Mouse (Mus musculus) C2C12 (cell line): ENCODE results near the gene Dmgdh. TPM values are rescaled to one million over a fixed set of nuclear protein-coding genes. Genes with fewer than 3 reads are reported as not detected.
A peak's percentile ranks its signal among the peaks of the same experiment; 100 is the strongest.

Experiments used
- H3K27me3 ChIP-seq: one replicate; pipeline ENCODE4 v1.6.1; 2011; ENCODE audit not compliant: control insufficient read depth, insufficient read depth, insufficient read length
- H3K36me3 ChIP-seq: one replicate; pipeline ENCODE4 v1.6.1; 2011; ENCODE audit not compliant: control insufficient read depth, insufficient read depth
- H3K4me3 ChIP-seq: one replicate; pipeline ENCODE4 v1.5.1; 2011; ENCODE audit warnings: mild to moderate bottlenecking, control low read depth; ENCODE audit not compliant: poor library complexity, insufficient read depth, severe bottlenecking
- H3K79me2 ChIP-seq: one replicate; pipeline ENCODE4 v1.6.1; 2011; ENCODE audit not compliant: control insufficient read depth, insufficient read depth
- H3K79me3 ChIP-seq: one replicate; pipeline ENCODE4 v1.6.1; 2011; ENCODE audit warnings: low read depth, control low read depth
- H3ac ChIP-seq: one replicate; pipeline ENCODE3; 2011; ENCODE audit warnings: low read depth; ENCODE audit not compliant: control insufficient read depth, insufficient read length
- CEBPB ChIP-seq: IDR thresholded peaks from one replicate; pipeline ENCODE4 v1.6.1; 2011; ENCODE audit warnings: low read depth, mild to moderate bottlenecking, control low read depth, moderate library complexity
- CTCF ChIP-seq: IDR thresholded peaks from one replicate; pipeline ENCODE4 v1.5.1; 2011; ENCODE audit not compliant: control insufficient read depth, insufficient read depth, insufficient read length
- FOSL1 ChIP-seq: IDR thresholded peaks from one replicate; pipeline ENCODE4 v1.8.0; 2011; ENCODE audit warnings: mild to moderate bottlenecking, low read length; ENCODE audit not compliant: poor library complexity, insufficient read depth, severe bottlenecking
- MAX ChIP-seq: IDR thresholded peaks from one replicate; pipeline ENCODE4 v1.6.1; 2011; ENCODE audit warnings: mild to moderate bottlenecking, control low read depth
- MYOD1 ChIP-seq: IDR thresholded peaks from one replicate; pipeline ENCODE4 v1.6.1; 2011; ENCODE audit warnings: low read depth; ENCODE audit not compliant: control insufficient read depth, insufficient read length
- MYOG ChIP-seq: IDR thresholded peaks from one replicate; pipeline ENCODE4 v1.6.1; 2011; ENCODE audit not compliant: control insufficient read depth, insufficient read length; ENCODE audit errors: extremely low read depth
- USF1 ChIP-seq: IDR thresholded peaks from one replicate; pipeline ENCODE4 v1.6.1; 2011; ENCODE audit warnings: low read depth, mild to moderate bottlenecking, control low read depth, moderate library complexity
- polyA plus RNA-seq: library from polyadenylated mRNA; unstranded; fragments of >200 nt; fragmentation: generic; extraction: Trizol; gene quantifications from one replicate; pipeline ENCODE4 v1.2.1, GENCODE M21; 2012; ENCODE audit warnings: missing spikeins

Dmgdh gene
- polyA plus RNA-seq, 1 experiment, result not detected

GRCm38 (mm10) chr13:93721916-93722315, 47.7 kb downstream of the Dmgdh start:
- Histone ChIP-seq H3K36me3 (no peaks in the 10 kb centered on the region), H3K79me3 (no peaks in the 10 kb centered on the region), H3K4me3 (no peak overlapping the region), H3K27me3 (peaks cover 7% of the 10 kb centered on the region), H3K79me2 (no peaks in the 10 kb centered on the region), H3ac (no peak overlapping the region)
- TF ChIP-seq MYOG (no peak), MAX (no peak), USF1 (no peak), FOSL1 (no peak), MYOD1 (no peak), CEBPB (no peak), CTCF (no peak)

GRCm38 (mm10) chr13:93723455-93723854, 49.2 kb downstream of the Dmgdh start:
- Histone ChIP-seq H3K4me3 (no peak overlapping the region), H3K27me3 (peaks cover 5% of the 10 kb centered on the region), H3K36me3 (no peaks in the 10 kb centered on the region), H3ac (no peak overlapping the region), H3K79me2 (no peaks in the 10 kb centered on the region), H3K79me3 (no peaks in the 10 kb centered on the region)
- TF ChIP-seq CEBPB (no peak), MAX (no peak), MYOD1 (no peak), CTCF (no peak), FOSL1 (no peak), USF1 (no peak), MYOG (no peak)

GRCm38 (mm10) chr13:93724206-93724605, 50.0 kb downstream of the Dmgdh start:
- Histone ChIP-seq H3K79me3 (no peaks in the 10 kb centered on the region), H3K4me3 (no peak overlapping the region), H3K36me3 (no peaks in the 10 kb centered on the region), H3K27me3 (peaks cover 5% of the 10 kb centered on the region), H3K79me2 (no peaks in the 10 kb centered on the region), H3ac (no peak overlapping the region)
- TF ChIP-seq CTCF (peak; percentile 6), CEBPB (no peak), FOSL1 (no peak), MYOG (no peak)

DNA sequence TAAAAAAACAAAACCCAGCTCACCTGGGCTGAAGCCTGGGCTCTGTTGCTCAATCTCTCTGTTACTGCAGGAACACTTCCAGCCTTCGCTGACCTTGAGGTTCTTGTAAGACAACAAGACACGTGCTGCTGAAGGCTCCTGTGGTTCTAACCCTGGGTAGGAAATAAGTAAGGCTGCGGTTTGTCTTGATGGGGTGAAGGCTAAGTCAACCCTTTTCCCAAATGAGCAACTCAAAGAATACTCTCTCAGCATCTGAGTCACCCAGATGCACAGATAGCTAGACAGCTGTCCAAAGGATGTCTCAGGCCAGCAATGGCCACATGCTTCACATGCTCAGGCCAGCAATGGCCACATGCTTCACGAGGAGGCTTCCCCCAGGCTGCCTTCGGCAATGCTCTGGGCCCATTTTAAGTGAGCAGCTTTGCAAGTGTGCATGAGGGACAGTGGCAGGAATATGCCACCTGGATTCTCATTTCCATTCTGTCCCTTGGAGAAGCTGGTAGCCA, 61.0 kb downstream of the Dmgdh start:
- H3K36me3 ChIP-seq, result no peaks in the 10 kb centered on the region
- TF ChIP-seq FOSL1, result no peak
- TF ChIP-seq MAX, result peak; percentile 34
- TF ChIP-seq MYOD1, result peak; percentile 73
- no peak for TF ChIP-seq MYOG
- no peaks in the 10 kb centered on the region for H3K27me3 ChIP-seq
- H3K4me3 ChIP-seq, result no peak overlapping the region
- H3K79me3 ChIP-seq, result no peaks in the 10 kb centered on the region
- H3ac ChIP-seq, result no peak overlapping the region
- no peaks in the 10 kb centered on the region for H3K79me2 ChIP-seq

GRCm38 (mm10) chr13:93744118-93744517, 69.9 kb downstream of the Dmgdh start:
- H3K79me3 ChIP-seq, result no peaks in the 10 kb centered on the region
- H3K36me3 ChIP-seq, result no peaks in the 10 kb centered on the region
- peaks cover 13% of the 10 kb centered on the region for H3K27me3 ChIP-seq
- no peak overlapping the region for H3K4me3 ChIP-seq
- TF ChIP-seq MYOG (no peak), USF1 (no peak)
- H3K79me2 ChIP-seq, result no peaks in the 10 kb centered on the region
- no peak overlapping the region for H3ac ChIP-seq

- Histone ChIP-seq H3K79me2 (no peaks in the 10 kb centered on the region), H3ac (no peak overlapping the region), H3K79me3 (no peaks in the 10 kb centered on the region), H3K36me3 (no peaks in the 10 kb centered on the region), H3K27me3 (no peaks in the 10 kb centered on the region), H3K4me3 (no peak overlapping the region)
- TF ChIP-seq MYOG, result no peak
- TF ChIP-seq MAX, result no peak
- no peak for TF ChIP-seq USF1
- TF ChIP-seq CTCF, result no peak
- TF ChIP-seq MYOD1, result no peak
- TF ChIP-seq FOSL1, result no peak
- no peak for TF ChIP-seq CEBPB
These were observed 78.6 kb downstream of the Dmgdh start for GRCm38 (mm10) chr13:93752597-93753400.
